Mouse (Mus musculus): ENCODE results near the gene Rasgef1c. TPM values are rescaled to one million over a fixed set of nuclear protein-coding genes. Genes with fewer than 3 reads are reported as not detected.

Gene Rasgef1c
- total RNA-seq, 2 experiments from 2014 or later, result 36.6 to 46.1 TPM

GRCm38 (mm10) chr11:49918521-49919180, 17.0 kb downstream of the Rasgef1c start:
- no peak for DNase-seq (ENCODE audit: low spot score in 2 of 2)
- intact Hi-C loops (cut with DNase I), result no loop called here

- intact Hi-C loops (cut with DNase I), result no loop called here
- no peak for DNase-seq (ENCODE audit: low spot score in 2 of 2)
These were observed 17.7 kb downstream of the Rasgef1c start for GRCm38 (mm10) chr11:49919304-49919703.

GRCm38 (mm10) chr11:49923539-49923938, 21.9 kb downstream of the Rasgef1c start:
- intact Hi-C loops (cut with DNase I), result no loop called here
- no peak for DNase-seq (ENCODE audit: low spot score in 2 of 2)

GRCm38 (mm10) chr11:49926183-49926582, 24.5 kb downstream of the Rasgef1c start:
- DNase-seq (ENCODE audit: low spot score in 2 of 2), result no peak
- intact Hi-C loops (cut with DNase I), result no loop called here

- no peak for DNase-seq (ENCODE audit: low spot score in 2 of 2)
- intact Hi-C loops (cut with DNase I), result no loop called here
These were observed 25.5 kb downstream of the Rasgef1c start for GRCm38 (mm10) chr11:49927169-49927568.

- DNase-seq (ENCODE audit: low spot score in 2 of 2), result no peak
- intact Hi-C loops (cut with DNase I), result no loop called here
These were observed 26.0 kb downstream of the Rasgef1c start for GRCm38 (mm10) chr11:49927670-49928069.

- intact Hi-C loops (cut with DNase I), result no loop called here
- DNase-seq (ENCODE audit: low spot score in 2 of 2), result no peak
These were observed 29.5 kb downstream of the Rasgef1c start for GRCm38 (mm10) chr11:49931037-49931625.

- no peak for DNase-seq (ENCODE audit: low spot score in 2 of 2)
- intact Hi-C loops (cut with DNase I), result no loop called here
These were observed 30.2 kb downstream of the Rasgef1c start for GRCm38 (mm10) chr11:49931853-49932252.

- intact Hi-C loops (cut with DNase I), result no loop called here
- no peak for DNase-seq (ENCODE audit: low spot score in 2 of 2)
These were observed 32.2 kb downstream of the Rasgef1c start for GRCm38 (mm10) chr11:49933811-49934210.

- intact Hi-C loops (cut with DNase I), result no loop called here
- peak; percentile 63 to 74 for DNase-seq (ENCODE audit: low spot score in 2 of 2)
These were observed 32.7 kb downstream of the Rasgef1c start for GRCm38 (mm10) chr11:49934322-49934721.

GRCm38 (mm10) chr11:49936458-49936857, 34.8 kb downstream of the Rasgef1c start:
- intact Hi-C loops (cut with DNase I), result no loop called here
- DNase-seq (ENCODE audit: low spot score in 2 of 2), result peak in 1 of 2 experiments; percentile 52

GRCm38 (mm10) chr11:49937779-49938178, 36.1 kb downstream of the Rasgef1c start:
- intact Hi-C loops (cut with DNase I), result no loop called here
- no peak for DNase-seq (ENCODE audit: low spot score in 2 of 2)

- intact Hi-C loops (cut with DNase I), result no loop called here
These were observed 36.9 kb downstream of the Rasgef1c start for GRCm38 (mm10) chr11:49938258-49939164.

GRCm38 (mm10) chr11:49942841-49943240, 41.2 kb downstream of the Rasgef1c start:
- intact Hi-C loops (cut with DNase I), result no loop called here
- no peak for DNase-seq (ENCODE audit: low spot score in 2 of 2)

More at GRCm38 (mm10) chr11:49938258-49939164, 36.9 kb downstream of the Rasgef1c start:
- peak; percentile 59 to 61 for DNase-seq (ENCODE audit: low spot score in 2 of 2)

GRCm38 (mm10) chr11:49943901-49944300, 42.3 kb downstream of the Rasgef1c start:
- intact Hi-C loops (cut with DNase I), result no loop called here
- DNase-seq (ENCODE audit: low spot score in 2 of 2), result no peak

GRCm38 (mm10) chr11:49945726-49946125, 44.1 kb downstream of the Rasgef1c start:
- intact Hi-C loops (cut with DNase I), result no loop called here
- no peak for DNase-seq (ENCODE audit: low spot score in 2 of 2)

- DNase-seq (ENCODE audit: low spot score in 2 of 2), result no peak
- intact Hi-C loops (cut with DNase I), result no loop called here
These were observed 48.2 kb downstream of the Rasgef1c start for GRCm38 (mm10) chr11:49949839-49950238.

- intact Hi-C loops (cut with DNase I), result no loop called here
- DNase-seq (ENCODE audit: low spot score in 2 of 2), result no peak
These were observed 52.0 kb downstream of the Rasgef1c start for GRCm38 (mm10) chr11:49953616-49954015.

- peak; percentile 77 to 80 for DNase-seq (ENCODE audit: low spot score in 2 of 2)
These were observed 54.1 kb downstream of the Rasgef1c start for GRCm38 (mm10) chr11:49955577-49956261.

GRCm38 (mm10) chr11:49958017-49958416, 56.4 kb downstream of the Rasgef1c start:
- intact Hi-C loops (cut with DNase I), result loop anchor here (5.0 kb wide), 1 partner anchor 56 kb away; the partner anchor contains the start of gene Rasgef1c
- DNase-seq (ENCODE audit: low spot score in 2 of 2), result no peak

More at GRCm38 (mm10) chr11:49955577-49956261, 54.1 kb downstream of the Rasgef1c start:
- intact Hi-C loops (cut with DNase I), result loop anchor here (5.0 kb wide), 1 partner anchor 53 kb away; the partner anchor contains the start of gene Rasgef1c
